Mouse (Mus musculus): ENCODE measurements around the gene Erbb4.
"Not testable (repeated sequence)": the region's sequence is repeated elsewhere in the genome, so short reads cannot be mapped to it uniquely, and the experiment has no call there.

Gene Erbb4

DNA sequence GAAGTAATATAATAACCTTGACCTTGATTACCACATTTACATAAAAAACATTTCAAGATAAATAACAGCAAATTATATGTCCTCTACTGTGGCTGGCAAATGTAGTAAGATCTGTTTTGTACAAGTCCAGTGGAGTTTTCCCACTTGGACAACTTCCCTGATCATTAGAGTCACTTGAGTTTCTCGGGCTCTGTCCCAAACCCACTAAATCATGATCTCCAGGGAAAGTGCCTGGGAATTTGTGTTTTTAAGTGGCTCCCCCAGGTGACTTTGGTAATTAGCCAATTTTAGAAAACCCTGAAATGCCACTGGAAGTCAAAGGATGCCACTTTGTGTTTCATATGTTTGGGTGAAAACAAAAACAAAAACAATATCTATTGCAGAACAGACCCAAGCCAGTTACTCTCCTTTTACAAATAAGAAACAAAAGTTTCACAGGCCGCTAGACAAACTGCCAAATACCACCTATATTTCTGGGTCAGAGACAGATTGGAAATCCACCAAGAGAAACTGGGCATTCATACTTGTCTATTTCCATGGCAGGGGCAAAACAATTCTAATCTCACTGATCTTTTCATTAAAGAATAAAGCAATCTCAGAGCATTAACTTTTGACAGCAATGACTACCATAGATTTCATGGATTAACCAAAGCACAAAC lies 234.8 kb downstream of the Erbb4 start:
- in situ Hi-C loops (cut with MboI, MseI) = no loop called here

DNA sequence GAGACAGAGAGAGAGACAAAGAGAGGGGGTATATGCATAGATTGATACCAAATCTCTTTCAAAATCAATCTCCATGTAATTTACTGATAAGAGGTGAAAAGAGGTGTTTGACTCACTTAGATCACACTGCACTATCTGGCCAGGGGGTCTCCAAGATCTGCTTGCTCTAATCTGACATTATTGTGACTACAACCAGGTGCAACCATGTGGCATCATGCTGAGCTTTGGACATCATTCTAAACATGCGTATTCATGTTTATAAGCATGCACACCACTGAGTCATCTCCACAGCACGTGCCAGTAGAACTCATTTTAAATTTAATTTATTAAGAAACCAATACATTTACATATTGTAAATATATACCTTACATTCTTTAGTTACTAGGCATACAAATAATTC lies 247.5 kb downstream of the Erbb4 start:
- in situ Hi-C loops (cut with MboI, MseI) = no loop called here

DNA sequence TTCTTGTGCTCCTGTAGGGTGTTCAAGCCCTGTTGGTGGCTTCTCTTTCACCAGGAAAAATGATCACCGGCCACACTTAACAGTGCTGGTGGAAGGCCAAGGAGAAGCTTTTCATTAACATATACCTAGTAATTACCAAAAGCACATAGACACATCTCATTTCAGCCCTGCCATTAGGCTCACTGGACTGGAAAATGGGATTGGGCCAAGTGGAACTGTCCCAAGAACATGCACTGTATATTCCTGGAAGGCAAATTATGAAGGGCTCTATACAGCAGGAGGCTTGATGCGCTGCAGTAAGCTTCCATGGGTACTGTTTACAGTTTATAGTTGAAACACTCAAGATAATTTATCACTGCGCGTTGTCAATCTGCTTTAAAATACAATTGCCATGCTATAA lies 248.4 kb downstream of the Erbb4 start:
- in situ Hi-C loops (cut with MboI, MseI) = no loop called here

DNA sequence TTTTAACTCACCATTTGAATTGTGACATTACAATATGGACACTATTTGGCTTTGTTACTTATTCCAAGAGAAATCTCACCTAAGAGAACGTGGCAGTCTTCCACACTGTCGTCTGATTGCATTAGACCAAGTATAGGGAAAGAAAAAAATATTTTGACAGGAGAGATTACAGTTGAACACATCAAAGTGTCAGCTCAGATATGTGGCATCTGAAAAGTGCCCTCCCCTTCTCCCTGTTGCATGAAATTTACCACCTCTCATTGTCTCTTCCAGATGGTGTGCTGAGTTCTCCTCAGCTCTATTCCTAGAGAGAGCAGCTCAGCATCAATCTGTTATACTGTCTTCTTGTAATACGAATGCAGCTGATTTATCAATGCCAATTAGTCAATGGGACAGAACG lies 268.5 kb downstream of the Erbb4 start:
- in situ Hi-C loops (cut with MboI, MseI) = no loop called here

DNA sequence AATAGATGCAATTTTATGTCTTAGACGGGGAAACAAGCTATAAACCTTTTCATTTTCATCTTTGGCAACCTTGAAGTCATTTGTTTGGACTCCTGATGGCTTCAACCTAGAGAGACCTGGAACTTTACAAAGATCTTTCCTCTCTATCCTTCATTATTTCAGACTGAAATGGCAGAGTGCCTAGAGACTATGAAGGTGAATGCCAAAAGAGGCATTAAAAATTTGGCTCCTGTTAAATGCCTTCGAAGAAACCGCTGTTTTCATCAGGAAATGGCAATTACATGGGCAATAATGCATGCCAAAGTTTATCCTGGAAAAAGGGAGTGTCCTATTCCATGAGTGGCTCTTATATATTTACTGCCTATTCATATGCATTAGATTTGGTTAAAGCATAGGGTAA lies 273.2 kb downstream of the Erbb4 start:
- in situ Hi-C loops (cut with MboI, MseI) = no loop called here

DNA sequence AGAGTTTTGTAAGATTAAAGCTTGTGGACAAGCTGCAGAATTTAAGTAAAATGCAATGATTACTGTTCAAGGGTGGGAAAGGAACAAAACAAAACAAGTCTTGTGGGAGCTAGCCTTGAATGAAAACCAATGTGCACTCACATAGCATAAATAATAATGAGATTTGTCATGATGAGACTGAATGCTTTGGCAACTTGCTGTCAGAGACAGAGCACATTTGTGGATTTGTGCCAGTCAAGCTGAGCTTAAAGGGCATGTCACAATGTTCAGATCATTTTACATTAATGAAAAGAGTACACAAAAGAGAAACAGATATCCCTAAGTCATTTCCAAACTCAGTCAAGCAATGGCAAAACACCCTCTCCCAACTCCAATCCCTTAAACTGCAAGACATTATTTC lies 275.8 kb downstream of the Erbb4 start:
- in situ Hi-C loops (cut with MboI, MseI) = no loop called here

DNA sequence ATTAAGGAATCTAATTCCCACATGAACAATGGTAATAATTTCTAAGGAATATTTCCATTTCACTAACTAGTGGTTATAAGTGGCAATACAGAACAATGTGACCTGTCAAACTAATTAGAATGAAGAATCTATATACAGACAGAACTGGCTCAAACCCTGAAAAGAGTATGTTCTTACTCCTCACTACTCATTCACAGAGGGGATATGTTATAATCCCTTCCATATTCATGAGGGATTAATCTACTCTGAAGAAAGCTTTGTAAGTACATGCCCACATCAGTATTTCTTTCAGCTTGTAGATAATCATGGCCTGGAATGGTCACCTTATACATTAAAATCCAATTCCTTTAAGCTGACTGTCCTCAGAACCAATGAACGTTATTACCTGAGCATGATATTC lies 276.3 kb downstream of the Erbb4 start:
- in situ Hi-C loops (cut with MboI, MseI) = no loop called here

DNA sequence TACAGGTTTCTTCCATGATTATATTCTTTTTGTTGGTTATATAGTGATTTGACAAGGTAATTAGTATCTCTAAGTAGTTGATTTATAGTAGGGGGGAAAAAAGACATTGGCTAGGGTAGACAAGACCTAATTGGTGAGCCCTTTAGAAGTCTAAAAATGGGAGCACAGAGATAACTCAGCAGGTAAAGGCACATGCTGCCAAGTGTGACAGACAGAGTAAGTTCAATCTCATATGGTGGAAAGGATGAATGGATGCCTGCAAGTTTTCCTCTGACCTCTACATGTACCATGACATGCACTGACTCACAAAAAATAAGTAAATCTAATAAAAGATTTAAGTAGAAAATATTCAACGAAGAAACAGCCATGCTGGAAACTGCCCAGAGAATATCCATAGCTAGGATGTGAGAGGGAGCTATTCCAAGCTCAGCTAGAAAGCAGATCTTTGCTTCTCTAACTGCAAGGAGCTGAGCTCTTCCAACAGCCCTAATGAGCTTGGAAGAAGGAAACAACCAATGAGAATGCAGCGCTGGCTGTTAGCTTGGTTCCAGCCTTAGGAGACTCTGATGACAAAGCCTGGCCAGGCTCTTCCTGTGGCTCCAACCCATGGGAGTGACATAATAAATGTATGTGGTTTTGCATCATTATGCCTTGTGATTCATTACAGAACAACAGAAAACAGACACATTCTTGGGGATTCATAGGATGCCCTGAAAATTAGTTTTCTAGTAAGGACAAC lies 277.2 kb downstream of the Erbb4 start:
- in situ Hi-C loops (cut with MboI, MseI) = no loop called here

DNA sequence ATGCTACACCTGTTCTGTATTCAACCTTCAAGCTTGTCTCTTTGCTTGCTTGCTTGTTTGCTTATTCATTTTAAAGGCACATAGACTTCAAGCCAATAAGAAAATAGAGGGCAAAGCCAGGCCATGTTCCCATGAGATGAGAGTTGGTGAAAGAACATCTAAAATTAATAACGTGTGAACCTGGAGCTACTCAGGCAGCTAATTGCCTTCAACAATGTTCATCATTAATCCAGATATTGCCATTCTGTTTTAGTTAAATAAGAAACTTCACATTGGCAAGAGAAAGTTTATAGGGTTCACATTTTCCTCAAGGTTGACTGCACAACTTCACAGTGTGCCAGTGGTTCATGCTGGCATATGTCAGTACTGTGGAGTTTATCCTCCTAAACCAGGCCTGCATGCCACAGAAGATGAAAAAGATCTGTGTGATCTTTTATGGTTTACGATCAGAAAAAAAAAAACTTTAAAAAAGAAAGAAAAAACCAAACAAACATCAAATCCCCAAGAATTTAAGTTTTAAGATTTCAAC lies 284.7 kb downstream of the Erbb4 start:
- in situ Hi-C loops (cut with MboI, MseI) = no loop called here

DNA sequence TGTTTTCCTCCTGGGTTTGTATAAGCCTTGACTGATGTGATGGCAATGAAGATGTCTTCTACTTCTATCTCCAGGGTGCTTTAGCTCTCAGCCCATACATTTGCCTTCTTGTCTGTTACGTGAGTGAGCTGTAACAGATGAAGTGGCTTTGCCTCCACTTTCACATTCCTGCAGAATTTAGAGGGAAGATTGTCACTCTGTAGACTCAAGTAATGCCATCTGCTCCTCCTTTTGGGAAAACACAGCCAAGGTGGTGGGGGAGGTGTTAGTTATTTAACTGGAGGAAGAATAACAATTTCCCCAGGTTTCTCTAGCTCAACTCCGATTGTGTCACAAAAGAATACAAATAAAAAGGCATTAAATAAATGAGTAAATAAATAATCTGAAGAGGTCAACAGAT lies 301.1 kb downstream of the Erbb4 start:
- in situ Hi-C loops (cut with MboI, MseI) = no loop called here

DNA sequence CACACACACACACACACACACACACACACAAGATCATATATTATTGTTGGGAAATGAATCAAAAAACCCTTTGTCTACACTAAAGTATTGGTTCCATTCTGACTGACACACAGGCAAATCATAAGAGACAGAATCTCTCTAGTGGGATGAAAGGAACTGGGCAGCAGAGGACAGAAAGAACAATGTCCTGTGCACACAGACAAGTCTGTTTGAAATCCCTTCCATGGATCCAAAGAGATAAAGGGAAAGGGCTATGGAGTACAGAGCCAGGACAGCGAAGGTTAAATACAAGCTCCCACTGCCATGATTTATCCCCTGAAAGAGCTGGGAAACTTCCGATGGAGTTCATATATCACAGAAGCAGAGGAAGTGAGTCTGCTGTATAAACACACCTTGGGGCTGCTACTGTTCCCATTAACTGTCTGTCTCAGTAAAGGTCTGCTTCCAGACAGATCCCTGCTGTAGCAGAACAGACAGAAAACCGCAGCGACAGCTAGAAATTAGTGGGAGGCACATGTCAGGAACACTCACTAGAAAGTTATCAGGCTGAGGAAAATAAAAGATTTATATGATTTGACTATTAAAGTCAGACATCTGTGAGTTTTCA lies 320.3 kb downstream of the Erbb4 start:
- in situ Hi-C loops (cut with MboI, MseI) = no loop called here

DNA sequence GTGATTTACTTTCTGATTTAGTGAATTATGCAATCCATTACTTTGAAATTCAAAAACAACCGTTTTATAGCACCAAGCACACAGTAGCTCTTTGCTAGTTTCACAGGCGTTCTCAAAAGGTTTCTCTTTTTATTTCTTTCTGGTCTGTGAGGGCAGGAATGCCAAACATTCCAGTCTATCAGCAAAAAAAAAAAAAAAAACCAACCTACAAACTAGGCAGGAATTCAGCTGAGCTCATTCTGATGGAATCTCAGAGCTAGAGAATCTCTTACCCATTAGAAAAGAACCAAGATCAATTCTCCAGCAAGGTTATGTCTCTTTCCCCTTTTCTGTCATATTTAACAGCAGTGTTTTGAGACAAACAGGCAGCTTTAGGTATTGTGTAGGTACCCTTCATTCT lies 327.2 kb downstream of the Erbb4 start:
- in situ Hi-C loops (cut with MboI, MseI) = no loop called here

DNA sequence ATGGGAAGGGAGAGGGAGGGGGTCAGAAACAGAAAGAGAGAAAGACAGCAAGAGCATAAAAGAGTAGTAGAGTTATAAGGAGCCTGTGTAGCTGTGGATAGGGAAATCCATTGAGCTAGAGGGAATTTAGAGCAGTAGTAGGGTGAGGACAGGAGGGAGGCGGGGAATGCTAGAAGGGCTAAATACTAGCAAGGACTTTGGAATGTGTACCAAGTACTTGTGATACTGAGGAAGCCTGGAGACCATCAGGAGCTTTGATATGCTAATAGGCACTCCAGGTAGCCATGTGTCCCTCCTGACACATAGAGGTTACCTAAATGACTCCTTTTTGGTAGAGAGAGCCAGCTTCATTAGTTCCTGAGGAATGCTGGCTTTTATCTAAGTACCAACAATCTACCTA lies 327.8 kb downstream of the Erbb4 start:
- in situ Hi-C loops (cut with MboI, MseI) = no loop called here

DNA sequence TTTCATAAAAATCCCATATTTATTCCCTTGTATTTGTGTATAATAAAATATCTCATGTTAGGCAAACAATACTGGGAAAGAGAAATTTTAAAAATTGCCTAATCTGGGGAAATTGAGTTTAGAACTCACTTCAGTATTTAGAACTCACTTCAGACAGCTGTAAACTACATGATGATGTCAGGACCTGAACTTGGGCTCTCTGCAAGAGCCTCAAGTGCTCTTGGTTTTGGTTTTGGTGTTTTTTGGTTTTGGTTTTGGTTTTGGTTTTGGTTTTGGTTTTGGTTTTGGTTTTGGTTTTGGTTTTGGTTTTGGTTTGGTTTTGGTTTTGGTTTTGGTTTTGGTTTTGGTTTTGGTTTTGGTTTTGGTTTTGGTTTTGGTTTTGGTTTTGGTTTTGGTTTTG lies 341.8 kb downstream of the Erbb4 start:
- in situ Hi-C loops (cut with MboI, MseI) = not testable (repeated sequence)

DNA sequence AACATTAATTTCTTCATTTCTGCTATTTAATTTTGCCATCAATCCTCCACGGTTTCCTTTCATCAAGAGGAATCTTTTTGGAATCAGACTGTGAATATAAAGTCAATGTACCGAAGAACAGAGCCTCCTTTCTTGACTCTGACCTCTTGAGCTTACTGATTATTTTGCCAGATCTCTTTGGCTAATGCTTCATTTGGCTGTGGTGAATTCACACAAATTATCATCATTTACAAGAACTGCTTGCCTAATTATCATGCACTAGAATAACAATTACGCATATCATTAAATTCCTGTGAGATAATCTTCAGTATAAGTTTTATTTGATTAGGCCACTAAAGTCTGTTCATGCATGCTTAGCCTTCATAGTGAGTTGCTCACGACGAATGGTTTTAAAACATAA lies 345.4 kb downstream of the Erbb4 start:
- in situ Hi-C loops (cut with MboI, MseI) = no loop called here

DNA sequence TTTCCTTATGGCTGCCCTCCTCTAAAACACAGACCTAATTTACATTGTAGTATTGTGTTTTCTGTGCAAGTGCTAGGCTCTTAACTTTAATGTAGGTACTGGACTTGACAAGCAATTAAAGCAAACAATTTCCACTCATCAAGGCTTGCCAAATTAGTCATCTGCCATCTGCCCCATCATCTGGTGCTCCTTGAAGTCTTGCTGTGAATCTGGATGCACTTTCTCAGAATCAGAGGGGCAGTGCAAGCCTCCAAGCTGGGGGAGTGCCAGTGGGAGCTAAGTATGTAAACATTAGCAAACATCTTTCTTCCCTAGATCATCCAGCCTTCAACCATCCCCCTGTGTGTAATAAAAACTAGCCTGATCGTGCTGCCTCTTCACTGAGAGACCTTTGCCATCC lies 358.9 kb downstream of the Erbb4 start:
- in situ Hi-C loops (cut with MboI, MseI) = no loop called here

DNA sequence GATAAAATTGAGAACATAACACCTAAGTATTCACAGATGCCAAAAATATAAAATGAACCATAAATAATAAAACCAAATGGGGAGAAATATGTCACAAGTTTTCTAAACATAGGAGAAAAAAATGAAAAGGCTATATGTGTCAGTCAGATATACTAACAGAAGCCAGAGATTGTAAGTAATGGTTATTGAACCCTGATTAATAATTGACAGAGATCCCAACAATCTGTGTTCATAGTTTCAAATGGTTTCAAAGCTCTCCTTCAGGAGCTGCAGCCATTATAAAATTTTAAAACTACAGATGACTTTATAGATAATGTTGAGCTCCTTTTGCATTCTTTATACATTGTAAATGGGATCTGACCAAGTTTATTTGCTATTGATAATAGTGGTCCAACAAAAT lies 426.4 kb downstream of the Erbb4 start:
- in situ Hi-C loops (cut with MboI, MseI) = no loop called here

DNA sequence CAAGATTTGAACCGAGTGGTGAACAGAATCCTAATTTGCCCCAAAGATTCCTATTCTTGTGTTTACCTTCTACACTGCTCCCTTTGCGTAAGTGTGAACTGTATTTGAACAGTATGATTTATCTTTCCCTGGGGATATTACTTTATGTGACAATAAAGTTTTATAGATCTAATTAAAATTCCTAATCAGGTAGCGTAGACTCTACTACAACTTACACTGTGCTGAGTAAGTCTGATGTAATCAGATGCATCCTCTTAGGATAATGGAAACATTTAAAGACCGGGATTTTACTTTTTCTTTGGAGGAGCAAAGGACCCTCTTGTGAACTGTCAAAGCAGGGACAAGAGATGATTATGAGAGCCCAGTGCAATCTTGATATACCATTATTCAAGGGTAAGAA lies 433.2 kb downstream of the Erbb4 start:
- in situ Hi-C loops (cut with MboI, MseI) = no loop called here

DNA sequence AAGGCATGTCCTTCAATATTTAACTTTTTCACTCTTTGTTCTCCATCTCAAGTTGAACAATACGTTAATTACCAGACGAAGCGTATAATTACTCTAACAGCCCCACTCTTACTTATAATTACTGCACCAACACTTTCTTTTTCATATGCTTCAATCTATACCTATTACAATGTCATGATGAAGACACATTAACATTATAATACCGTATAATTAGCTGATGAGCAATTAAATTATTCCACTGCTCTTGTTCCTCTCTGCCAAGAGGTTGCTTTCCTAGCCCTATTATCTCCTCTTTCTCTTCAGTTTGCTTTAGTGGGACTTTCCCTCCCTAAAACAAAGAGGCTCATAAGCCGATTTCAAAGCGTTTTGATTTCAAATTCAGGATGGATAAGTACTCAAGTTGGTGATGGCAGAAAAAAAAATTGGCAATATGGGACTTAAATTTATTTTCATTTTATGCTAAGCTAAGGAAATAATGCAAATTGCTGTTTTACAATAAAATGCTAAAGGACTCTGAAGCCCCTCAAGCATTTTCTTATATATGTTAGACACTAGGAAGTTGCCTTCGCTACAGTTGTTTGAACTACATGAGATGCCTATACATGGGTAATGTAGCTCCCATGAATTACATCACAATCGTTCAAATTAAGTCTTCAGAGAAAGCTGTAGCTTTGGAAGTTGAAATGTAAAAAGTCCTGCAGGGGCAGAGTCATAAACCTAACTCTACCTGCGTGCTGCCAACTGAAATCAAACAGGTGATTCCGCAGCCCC lies 440.8 kb downstream of the Erbb4 start:
- in situ Hi-C loops (cut with MboI, MseI) = no loop called here

DNA sequence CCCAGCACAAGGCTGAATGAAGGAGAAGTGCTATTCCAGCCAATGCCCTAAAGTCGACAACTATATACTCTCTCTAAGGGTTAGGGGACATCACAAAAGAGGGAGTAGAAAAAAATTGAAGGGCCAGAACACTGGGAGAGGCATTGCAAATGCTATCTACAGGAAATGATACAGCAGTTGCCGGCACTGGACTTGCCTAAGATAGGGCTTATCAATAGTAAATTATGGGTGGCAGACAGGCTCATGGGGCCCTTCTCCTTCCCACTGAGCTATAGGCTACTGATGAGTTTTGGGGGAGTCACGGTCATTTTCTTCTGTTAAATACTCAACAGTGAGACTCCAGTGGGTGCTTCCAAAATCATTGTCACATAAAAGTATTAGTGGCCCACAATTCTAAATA lies 517.4 kb downstream of the Erbb4 start:
- in situ Hi-C loops (cut with MboI, MseI) = no loop called here

DNA sequence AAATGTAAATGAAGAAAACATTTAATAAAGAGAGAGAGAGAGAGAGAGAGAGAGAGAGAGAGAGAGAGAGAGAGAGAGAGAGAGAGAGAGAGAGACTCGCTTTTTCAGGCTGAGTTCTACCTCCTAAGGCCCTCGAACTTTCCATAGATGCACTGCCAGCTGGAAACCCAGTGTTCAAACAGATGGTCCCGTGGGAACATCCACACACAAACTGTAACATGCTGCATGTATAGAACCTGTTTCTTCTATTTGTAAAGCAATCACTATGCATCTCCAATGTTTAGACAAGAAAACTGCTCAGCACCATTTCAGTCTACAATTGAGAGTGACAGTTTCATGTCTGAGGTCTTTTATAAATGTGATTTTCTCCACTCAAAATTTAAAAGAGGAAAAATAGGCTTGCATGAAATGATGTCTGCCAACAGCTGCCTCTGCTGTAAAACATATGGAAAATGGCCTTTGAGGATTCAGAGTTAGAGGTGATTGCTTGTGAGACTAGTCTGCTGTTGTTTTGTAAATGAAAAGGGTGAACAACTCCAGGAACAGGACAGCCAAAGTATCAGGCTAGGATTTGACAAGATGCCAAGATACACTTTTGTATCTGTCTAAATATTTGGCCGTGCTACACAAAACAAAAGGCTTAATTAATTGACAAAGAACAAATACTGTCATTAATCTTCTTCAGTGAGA lies 533.9 kb downstream of the Erbb4 start:
- in situ Hi-C loops (cut with MboI, MseI) = no loop called here

DNA sequence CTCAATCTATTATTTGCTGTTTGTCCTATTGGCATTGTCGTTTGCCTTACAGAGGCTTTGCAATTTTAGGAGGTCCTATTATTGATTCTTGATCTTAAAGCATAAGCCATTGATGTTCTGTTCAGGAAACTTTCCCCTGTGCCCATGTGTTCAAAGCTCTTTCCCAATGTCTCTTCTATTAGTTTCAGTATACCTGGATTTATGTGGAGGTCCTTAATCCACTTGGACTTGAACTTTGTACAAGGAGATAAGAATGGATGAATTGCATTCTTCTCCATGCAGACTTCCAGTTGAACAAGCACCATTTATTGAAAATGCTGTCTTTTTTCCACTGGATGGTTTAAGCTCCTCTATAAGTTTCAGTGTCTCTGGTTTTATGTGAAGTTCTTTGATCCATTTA lies 536.9 kb downstream of the Erbb4 start:
- in situ Hi-C loops (cut with MboI, MseI) = no loop called here

All from T-helper 1 cell (primary cell).